Mouse (Mus musculus): ENCODE data around the gene 4930572O03Rik. TPM values are rescaled to one million over a fixed set of nuclear protein-coding genes. Genes with fewer than 3 reads are reported as not detected.
"Not testable (repeated sequence)": the region's sequence is repeated elsewhere in the genome, so short reads cannot be mapped to it uniquely, and the experiment has no call there.

The 4930572O03Rik gene
- polyA plus RNA-seq (2015; fragmentation: Nextera tagmentation; extraction: Ambion mirVana), result not detected in 2 replicates

DNA sequence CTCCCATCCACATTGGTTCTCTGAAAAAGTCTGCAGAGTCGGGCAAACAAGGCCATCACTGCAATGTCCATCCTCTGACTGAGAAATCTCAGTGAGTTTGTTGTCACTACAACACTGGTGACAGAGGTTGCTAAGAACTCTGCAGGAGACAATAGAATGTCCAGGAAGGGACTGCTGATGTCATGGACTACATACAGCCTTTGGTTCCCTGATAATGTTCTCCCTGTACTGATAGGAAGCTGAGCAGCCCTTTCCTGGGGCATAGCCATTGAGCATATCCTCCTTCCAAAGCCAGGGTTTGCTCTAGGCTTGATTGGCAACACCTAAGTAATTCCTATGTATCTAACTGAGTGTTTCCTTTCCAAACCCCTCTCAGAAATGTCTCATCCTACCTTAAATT, at the start of gene 4930572O03Rik:
Gene 4930572O03Rik, minus strand, starts transcription at position 101 of the 400 bp plus-strand sequence.
- not testable (repeated sequence) for H3K9ac ChIP-seq (replicated peaks; ENCODE audit: low read depth); H3K4me2 ChIP-seq (replicated peaks; ENCODE audit: low read depth, low read length); H3K4me1 ChIP-seq (ENCODE audit: insufficient read depth, low read depth, low read length); H3K27me3 ChIP-seq (replicated peaks; ENCODE audit: insufficient read depth, low read length); H3K4me3 ChIP-seq (ENCODE audit: low read depth, low read length); H3K9me3 ChIP-seq (ENCODE audit: low read length); DNase-seq (ENCODE audit: low spot score); ATAC-seq; H3K27ac ChIP-seq (ENCODE audit: low read length); H3K36me3 ChIP-seq (ENCODE audit: insufficient read depth, low read length)
- 68% methylated on average over 1 of the region's 1 CpGs for WGBS

DNA sequence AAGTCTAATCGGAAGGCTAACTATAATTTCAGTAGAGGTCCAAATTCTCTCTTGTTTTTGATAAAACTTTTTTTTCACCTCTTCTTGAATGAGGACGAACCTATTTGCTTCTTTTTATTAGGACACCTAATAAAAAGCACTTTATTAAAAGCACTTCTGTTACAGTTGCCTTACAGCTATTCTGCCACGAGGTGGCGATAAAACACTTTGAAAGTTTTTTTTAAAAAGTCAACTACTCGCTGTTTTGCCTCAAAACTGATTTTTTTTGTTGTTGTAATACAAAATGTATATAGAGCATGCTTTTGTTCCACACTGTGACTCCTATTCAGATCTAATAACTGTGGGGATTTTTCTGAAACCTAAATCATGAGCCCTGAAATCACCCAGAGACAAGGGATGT, 46.0 kb upstream of the 4930572O03Rik start:
- H3K36me3 ChIP-seq (ENCODE audit: insufficient read depth, low read length); H3K9me3 ChIP-seq (ENCODE audit: low read length); H3K4me2 ChIP-seq (replicated peaks; ENCODE audit: low read depth, low read length); ATAC-seq; H3K27me3 ChIP-seq (replicated peaks; ENCODE audit: insufficient read depth, low read length); H3K9ac ChIP-seq (replicated peaks; ENCODE audit: low read depth); H3K4me3 ChIP-seq (ENCODE audit: low read depth, low read length); H3K4me1 ChIP-seq (ENCODE audit: insufficient read depth, low read depth, low read length); H3K27ac ChIP-seq (ENCODE audit: low read length): not testable (repeated sequence)
- TF ChIP-seq CTCF (IDR thresholded peaks at IDR 0.05), result peak; percentile 30; the same call in 1 of the 2 replicates
- WGBS, result 20% methylated on average over 5 of the region's 5 CpGs
- DNase-seq (ENCODE audit: low spot score), result peak; percentile 4

- not testable (repeated sequence) for H3K9ac ChIP-seq (replicated peaks; ENCODE audit: low read depth); H3K4me2 ChIP-seq (replicated peaks; ENCODE audit: low read depth, low read length); H3K27me3 ChIP-seq (replicated peaks; ENCODE audit: insufficient read depth, low read length); H3K9me3 ChIP-seq (ENCODE audit: low read length); H3K27ac ChIP-seq (ENCODE audit: low read length); H3K4me1 ChIP-seq (ENCODE audit: insufficient read depth, low read depth, low read length); H3K36me3 ChIP-seq (ENCODE audit: insufficient read depth, low read length); ATAC-seq; H3K4me3 ChIP-seq (ENCODE audit: low read depth, low read length)
- 27% methylated on average over 2 of the region's 2 CpGs for WGBS
- DNase-seq (ENCODE audit: low spot score), result peak; percentile 3
Observed at GRCm38 (mm10) chr5:15697719-15698118, 40.9 kb upstream of the 4930572O03Rik start.

DNA sequence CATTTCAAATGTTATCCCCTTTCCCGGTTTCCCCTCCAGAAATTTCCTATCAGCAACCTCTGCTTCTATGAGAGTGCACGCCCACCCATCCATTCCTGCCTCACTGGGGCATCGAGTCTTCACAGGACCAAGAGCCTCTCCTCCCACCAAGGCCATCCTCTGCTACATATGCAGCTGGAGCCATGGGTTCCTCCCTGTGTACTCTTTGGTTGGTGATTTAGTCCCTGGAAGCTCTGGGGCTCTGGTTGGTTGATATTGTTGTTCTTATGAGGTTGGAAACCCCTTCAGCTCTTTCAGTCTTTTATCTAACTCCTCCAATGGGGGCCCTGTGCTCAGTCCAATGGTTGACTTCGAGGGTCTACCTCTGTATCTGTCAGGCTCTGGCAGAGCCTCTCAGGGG, 35.0 kb upstream of the 4930572O03Rik start:
- H3K4me3 ChIP-seq (ENCODE audit: low read depth, low read length); ATAC-seq: not testable (repeated sequence)
- 73% methylated on average over 4 of the region's 4 CpGs for WGBS

DNA sequence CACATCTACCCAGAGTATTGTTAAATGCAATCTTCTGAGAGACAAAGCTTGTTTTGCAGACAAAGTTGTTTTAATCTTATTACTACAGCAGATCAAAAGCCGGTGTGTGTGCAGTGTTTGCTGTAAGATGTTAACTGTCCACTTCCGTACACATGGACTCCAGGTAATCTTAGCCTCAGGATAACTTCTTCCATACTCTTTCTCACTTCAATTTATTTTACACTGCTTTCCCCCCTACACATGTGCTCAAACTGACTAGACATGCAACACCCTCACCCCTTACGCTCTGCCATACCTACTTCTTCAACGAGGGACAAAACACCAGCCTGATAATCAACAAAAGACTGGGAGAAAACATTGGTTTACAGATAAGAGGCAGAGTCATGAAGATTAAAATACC, 34.0 kb upstream of the 4930572O03Rik start:
- not testable (repeated sequence) for H3K36me3 ChIP-seq (ENCODE audit: insufficient read depth, low read length); H3K9me3 ChIP-seq (ENCODE audit: low read length); H3K4me2 ChIP-seq (replicated peaks; ENCODE audit: low read depth, low read length); H3K27ac ChIP-seq (ENCODE audit: low read length); H3K4me3 ChIP-seq (ENCODE audit: low read depth, low read length); H3K9ac ChIP-seq (replicated peaks; ENCODE audit: low read depth); H3K27me3 ChIP-seq (replicated peaks; ENCODE audit: insufficient read depth, low read length); ATAC-seq; H3K4me1 ChIP-seq (ENCODE audit: insufficient read depth, low read depth, low read length)
- 71% methylated on average over 4 of the region's 4 CpGs for WGBS
- DNase-seq (ENCODE audit: low spot score), result peak; percentile 17

More for the DNA sequence above, 35.0 kb upstream of the 4930572O03Rik start:
- not testable (repeated sequence) for H3K4me1 ChIP-seq (ENCODE audit: insufficient read depth, low read depth, low read length); H3K27ac ChIP-seq (ENCODE audit: low read length); H3K4me2 ChIP-seq (replicated peaks; ENCODE audit: low read depth, low read length); DNase-seq (ENCODE audit: low spot score); H3K9ac ChIP-seq (replicated peaks; ENCODE audit: low read depth); H3K9me3 ChIP-seq (ENCODE audit: low read length); H3K36me3 ChIP-seq (ENCODE audit: insufficient read depth, low read length); H3K27me3 ChIP-seq (replicated peaks; ENCODE audit: insufficient read depth, low read length)

- not testable (repeated sequence) for H3K4me1 ChIP-seq (ENCODE audit: insufficient read depth, low read depth, low read length); H3K36me3 ChIP-seq (ENCODE audit: insufficient read depth, low read length); H3K27me3 ChIP-seq (replicated peaks; ENCODE audit: insufficient read depth, low read length); H3K9ac ChIP-seq (replicated peaks; ENCODE audit: low read depth); H3K4me3 ChIP-seq (ENCODE audit: low read depth, low read length); H3K9me3 ChIP-seq (ENCODE audit: low read length); H3K4me2 ChIP-seq (replicated peaks; ENCODE audit: low read depth, low read length); H3K27ac ChIP-seq (ENCODE audit: low read length)
- peak; percentile 39 for DNase-seq (ENCODE audit: low spot score)
- 58% methylated on average over 6 of the region's 6 CpGs for WGBS
- ATAC-seq, result peak; percentile 73
Observed at GRCm38 (mm10) chr5:15689659-15690213, 32.9 kb upstream of the 4930572O03Rik start.

GRCm38 (mm10) chr5:15688874-15689658, 32.2 kb upstream of the 4930572O03Rik start:
- 54% methylated on average over 4 of the region's 4 CpGs for WGBS
- not testable (repeated sequence) for H3K27me3 ChIP-seq (replicated peaks; ENCODE audit: insufficient read depth, low read length); H3K9ac ChIP-seq (replicated peaks; ENCODE audit: low read depth); H3K27ac ChIP-seq (ENCODE audit: low read length); H3K4me3 ChIP-seq (ENCODE audit: low read depth, low read length); H3K4me2 ChIP-seq (replicated peaks; ENCODE audit: low read depth, low read length); H3K4me1 ChIP-seq (ENCODE audit: insufficient read depth, low read depth, low read length); DNase-seq (ENCODE audit: low spot score); H3K36me3 ChIP-seq (ENCODE audit: insufficient read depth, low read length); H3K9me3 ChIP-seq (ENCODE audit: low read length)
- ATAC-seq, result peak; percentile 71

- peak; percentile 35 for ATAC-seq
- not testable (repeated sequence) for H3K9me3 ChIP-seq (ENCODE audit: low read length); H3K4me2 ChIP-seq (replicated peaks; ENCODE audit: low read depth, low read length); H3K27me3 ChIP-seq (replicated peaks; ENCODE audit: insufficient read depth, low read length); DNase-seq (ENCODE audit: low spot score); H3K9ac ChIP-seq (replicated peaks; ENCODE audit: low read depth); H3K4me1 ChIP-seq (ENCODE audit: insufficient read depth, low read depth, low read length); H3K27ac ChIP-seq (ENCODE audit: low read length); H3K36me3 ChIP-seq (ENCODE audit: insufficient read depth, low read length); H3K4me3 ChIP-seq (ENCODE audit: low read depth, low read length)
- 81% methylated on average over 7 of the region's 10 CpGs for WGBS
Observed at GRCm38 (mm10) chr5:15681301-15682035, 24.6 kb upstream of the 4930572O03Rik start.
